Mouse (Mus musculus): ENCODE data around the gene Tex30. TPM values are rescaled to one million over a fixed set of nuclear protein-coding genes. Genes with fewer than 3 reads are reported as not detected.

Tex30 gene
- polyA plus RNA-seq, 1 experiment = 6.0 TPM

- Histone ChIP-seq H3K4me1 (ENCODE audit: control insufficient read depth, insufficient read depth, low read length) (no peaks in the 10 kb centered on the region), H3K27ac (ENCODE audit: insufficient read depth, low read depth, low read length) (no peak overlapping the region), H3K27me3 (replicated peaks; ENCODE audit: control insufficient read depth, insufficient read depth, low read length) (no peaks in the 10 kb centered on the region), H3K4me3 (ENCODE audit: insufficient read depth, low read depth, low read length) (no peak overlapping the region), H3K36me3 (ENCODE audit: control insufficient read depth, insufficient read depth, low read length) (no peaks in the 10 kb centered on the region)
- 63% methylated on average over 3 of the region's 3 CpGs for WGBS
- no peak for DNase-seq
- TF ChIP-seq POLR2A (IDR thresholded peaks at IDR 0.05; ENCODE audit: low read depth, low read length) (no peak), CTCF (conservative IDR thresholded peaks at IDR 0.05; ENCODE audit: insufficient read depth, insufficient read length, low read depth, low read length) (no peak)
Measured at GRCm38 (mm10) chr1:44122256-44122655, 20.0 kb upstream of the Tex30 start.

GRCm38 (mm10) chr1:44120074-44120406 lies 17.8 kb upstream of the Tex30 start:
- TF ChIP-seq POLR2A (IDR thresholded peaks at IDR 0.05; ENCODE audit: low read depth, low read length) (no peak), CTCF (conservative IDR thresholded peaks at IDR 0.05; ENCODE audit: insufficient read depth, insufficient read length, low read depth, low read length) (no peak)
- Histone ChIP-seq H3K4me3 (ENCODE audit: insufficient read depth, low read depth, low read length) (peak overlapping the region; percentile 76), H3K27ac (ENCODE audit: insufficient read depth, low read depth, low read length) (peak overlapping the region; percentile 43), H3K36me3 (ENCODE audit: control insufficient read depth, insufficient read depth, low read length) (no peaks in the 10 kb centered on the region), H3K27me3 (replicated peaks; ENCODE audit: control insufficient read depth, insufficient read depth, low read length) (no peaks in the 10 kb centered on the region), H3K4me1 (ENCODE audit: control insufficient read depth, insufficient read depth, low read length) (no peaks in the 10 kb centered on the region)
- 9% methylated on average over 6 of the region's 6 CpGs for whole genome bisulfite sequencing
- DNase-seq = no peak

- H3K36me3 ChIP-seq (ENCODE audit: control insufficient read depth, insufficient read depth, low read length) = no peaks in the 10 kb centered on the region; the same call in 1 of the 2 replicates
- H3K4me1 ChIP-seq (ENCODE audit: control insufficient read depth, insufficient read depth, low read length) = no peaks in the 10 kb centered on the region
- no peaks in the 10 kb centered on the region for H3K27me3 ChIP-seq (replicated peaks; ENCODE audit: control insufficient read depth, insufficient read depth, low read length)
- H3K27ac ChIP-seq (ENCODE audit: insufficient read depth, low read depth, low read length) = peak overlapping the region; percentile 90
- peak; percentile 36 for TF ChIP-seq POLR2A (IDR thresholded peaks at IDR 0.05; ENCODE audit: low read depth, low read length)
- TF ChIP-seq CTCF (conservative IDR thresholded peaks at IDR 0.05; ENCODE audit: insufficient read depth, insufficient read length, low read depth, low read length) = peak; percentile 37; the same call in 1 of the 2 replicates
- DNase-seq = peak; percentile 89
- under 1% methylated on average over 42 of the region's 43 CpGs for WGBS
- peak overlapping the region; percentile 76 for H3K4me3 ChIP-seq (ENCODE audit: insufficient read depth, low read depth, low read length)
Measured at GRCm38 (mm10) chr1:44119201-44120073, 17.2 kb upstream of the Tex30 start.

- Histone ChIP-seq H3K36me3 (ENCODE audit: control insufficient read depth, insufficient read depth, low read length) (no peaks in the 10 kb centered on the region; the same call in none of the 2 replicates), H3K27ac (ENCODE audit: insufficient read depth, low read depth, low read length) (peak within 1 kb of the TSS; percentile 90), H3K4me1 (ENCODE audit: control insufficient read depth, insufficient read depth, low read length) (no peaks in the 10 kb centered on the region), H3K4me3 (ENCODE audit: insufficient read depth, low read depth, low read length) (peak within 1 kb of the TSS; percentile 87), H3K27me3 (replicated peaks; ENCODE audit: control insufficient read depth, insufficient read depth, low read length) (no peaks in the 10 kb centered on the region)
- TF ChIP-seq CTCF (conservative IDR thresholded peaks at IDR 0.05; ENCODE audit: insufficient read depth, insufficient read length, low read depth, low read length) (no peak), POLR2A (IDR thresholded peaks at IDR 0.05; ENCODE audit: low read depth, low read length) (peak; percentile 65)
- DNase-seq = peak; percentile 97
- under 1% methylated on average over 39 of the region's 39 CpGs for WGBS
Measured at GRCm38 (mm10) chr1:44118239-44119054, 16.2 kb upstream of the Tex30 start, which contains the start of the genes Kdelc1 and Bivm. Gene Kdelc1 (minus strand): TSS chr1:44118808. Gene Bivm (plus strand): TSS chr1:44118957.

GRCm38 (mm10) chr1:44117571-44117970 lies 15.3 kb upstream of the Tex30 start:
- H3K27ac ChIP-seq (ENCODE audit: insufficient read depth, low read depth, low read length) = no peak overlapping the region
- no peak for TF ChIP-seq CTCF (conservative IDR thresholded peaks at IDR 0.05; ENCODE audit: insufficient read depth, insufficient read length, low read depth, low read length)
- no peak for TF ChIP-seq POLR2A (IDR thresholded peaks at IDR 0.05; ENCODE audit: low read depth, low read length)
- H3K27me3 ChIP-seq (replicated peaks; ENCODE audit: control insufficient read depth, insufficient read depth, low read length) = no peaks in the 10 kb centered on the region
- DNase-seq = no peak
- H3K4me3 ChIP-seq (ENCODE audit: insufficient read depth, low read depth, low read length) = no peak overlapping the region
- no peaks in the 10 kb centered on the region for H3K4me1 ChIP-seq (ENCODE audit: control insufficient read depth, insufficient read depth, low read length)
- H3K36me3 ChIP-seq (ENCODE audit: control insufficient read depth, insufficient read depth, low read length) = no peaks in the 10 kb centered on the region; the same call in none of the 2 replicates

GRCm38 (mm10) chr1:44102939-44103338 lies 698 bp upstream of the Tex30 start:
- Histone ChIP-seq H3K4me1 (ENCODE audit: control insufficient read depth, insufficient read depth, low read length) (no peaks in the 10 kb centered on the region), H3K27me3 (replicated peaks; ENCODE audit: control insufficient read depth, insufficient read depth, low read length) (no peaks in the 10 kb centered on the region), H3K4me3 (ENCODE audit: insufficient read depth, low read depth, low read length) (no peak overlapping the region), H3K36me3 (ENCODE audit: control insufficient read depth, insufficient read depth, low read length) (no peaks in the 10 kb centered on the region), H3K27ac (ENCODE audit: insufficient read depth, low read depth, low read length) (no peak overlapping the region)
- no peak for TF ChIP-seq CTCF (conservative IDR thresholded peaks at IDR 0.05; ENCODE audit: insufficient read depth, insufficient read length, low read depth, low read length)
- no peak for TF ChIP-seq POLR2A (IDR thresholded peaks at IDR 0.05; ENCODE audit: low read depth, low read length)
- no peak for DNase-seq
- 16% methylated on average over 5 of the region's 5 CpGs for WGBS
